Mouse (Mus musculus): ENCODE measurements around the gene Sppl2a.
"Not testable (repeated sequence)": the region's sequence is repeated elsewhere in the genome, so short reads cannot be mapped to it uniquely, and the experiment has no call there.

Gene Sppl2a

GRCm38 (mm10) chr2:126894245-126894644 is 38.8 kb downstream of the Sppl2a start:
- no peak for DNase-seq (ENCODE audit: low spot score)

DNA sequence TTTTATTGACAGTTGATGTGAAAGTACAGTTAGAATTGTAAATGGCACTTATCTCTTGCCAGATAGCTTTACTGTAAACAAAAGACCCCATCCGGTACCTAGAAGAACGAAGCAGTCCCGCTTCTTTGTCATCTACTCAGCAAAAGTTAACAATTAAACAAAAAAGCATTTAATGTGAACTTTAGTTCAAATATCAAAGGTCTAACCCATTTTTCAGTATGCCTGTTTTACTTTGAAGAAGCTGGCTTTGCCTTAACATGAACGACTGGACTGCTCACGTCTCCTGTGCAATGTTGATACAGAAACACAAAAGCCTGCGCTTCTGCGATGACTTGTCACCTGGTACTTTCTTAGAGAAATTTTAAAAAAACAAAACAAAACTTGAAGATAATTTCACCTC is 40.7 kb downstream of the Sppl2a start:
- no peak for DNase-seq (ENCODE audit: low spot score)

DNA sequence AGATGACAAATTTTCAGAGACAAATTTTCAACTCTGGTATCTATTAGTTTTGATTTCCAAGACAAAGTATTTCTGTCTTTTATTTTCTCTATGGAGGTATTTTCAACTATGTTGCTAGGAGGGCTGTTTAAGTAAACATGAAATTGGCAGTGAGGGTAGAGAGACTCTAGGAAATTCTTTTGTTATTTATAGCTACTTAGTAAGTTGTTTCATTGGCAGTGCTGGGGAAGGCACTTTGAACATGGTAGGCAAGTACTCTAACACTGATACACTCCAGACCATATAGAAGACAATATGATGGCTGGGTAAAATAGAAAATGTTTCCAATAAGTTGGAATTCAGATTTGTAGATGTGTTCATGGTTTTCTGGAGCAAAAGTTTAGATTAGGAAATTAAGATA is 41.3 kb downstream of the Sppl2a start:
- no peak for DNase-seq (ENCODE audit: low spot score)

DNA sequence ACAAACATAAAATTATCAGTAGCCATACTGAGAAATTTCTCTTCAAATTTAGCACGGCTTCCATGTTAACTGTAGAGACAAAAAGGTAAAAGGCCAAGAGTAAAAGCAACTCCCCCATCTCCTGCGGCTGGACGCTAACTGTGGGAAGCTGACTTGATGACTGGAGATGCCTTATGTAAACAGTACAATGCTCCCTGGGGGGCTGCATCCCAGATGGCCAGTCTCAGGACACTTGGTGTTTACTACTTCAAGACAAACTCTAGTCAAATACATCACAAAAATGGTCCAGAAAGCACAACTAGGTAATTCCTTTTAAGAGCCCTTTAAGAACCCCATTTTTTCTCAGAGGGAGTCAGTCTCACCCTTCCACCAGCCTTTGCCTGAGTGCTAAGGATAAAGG is 45.9 kb downstream of the Sppl2a start:
- DNase-seq (ENCODE audit: low spot score), result no peak

DNA sequence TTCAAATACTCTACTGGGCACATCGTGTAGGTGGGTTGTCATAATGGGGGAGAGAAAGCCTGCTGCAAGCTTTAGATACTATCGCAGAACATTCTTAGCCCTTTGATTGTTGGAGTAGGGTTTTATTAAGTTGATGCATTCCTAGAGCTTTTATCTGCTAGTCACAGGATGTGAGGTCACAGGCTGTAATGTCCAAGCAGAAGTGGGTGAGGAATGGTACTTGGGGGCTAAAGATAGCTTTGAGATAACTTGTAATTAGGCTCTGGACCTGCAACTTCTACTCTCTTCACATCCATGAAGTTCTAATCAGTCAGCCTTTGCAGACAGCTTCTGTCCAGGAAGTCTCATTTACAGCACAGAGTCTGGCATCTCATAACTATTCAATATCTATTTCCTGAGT is 47.2 kb downstream of the Sppl2a start:
- no peak for DNase-seq (ENCODE audit: low spot score)

- not testable (repeated sequence) for DNase-seq (ENCODE audit: low spot score)
Measured at GRCm38 (mm10) chr2:126882711-126883110, 50.3 kb downstream of the Sppl2a start.

DNA sequence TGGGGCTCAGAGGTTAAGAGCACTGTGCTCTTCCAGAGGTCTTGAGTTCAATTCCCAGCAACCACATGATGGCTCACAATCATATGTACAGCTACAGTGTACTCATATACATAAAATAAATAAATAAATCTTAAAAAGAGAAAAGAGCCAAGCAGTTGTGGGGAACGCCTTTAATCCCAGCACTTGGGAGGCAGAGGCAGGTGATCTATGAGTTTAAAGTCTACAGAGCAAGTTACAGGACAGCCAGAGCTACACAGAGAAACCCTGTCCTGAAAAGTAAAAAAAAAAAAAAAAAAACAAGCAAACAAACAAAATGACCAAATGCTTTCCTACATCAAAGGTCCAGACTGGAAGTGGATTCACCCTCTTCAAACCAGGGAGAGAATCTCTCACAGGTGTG is 55.0 kb downstream of the Sppl2a start:
- DNase-seq (ENCODE audit: low spot score), result no peak

DNA sequence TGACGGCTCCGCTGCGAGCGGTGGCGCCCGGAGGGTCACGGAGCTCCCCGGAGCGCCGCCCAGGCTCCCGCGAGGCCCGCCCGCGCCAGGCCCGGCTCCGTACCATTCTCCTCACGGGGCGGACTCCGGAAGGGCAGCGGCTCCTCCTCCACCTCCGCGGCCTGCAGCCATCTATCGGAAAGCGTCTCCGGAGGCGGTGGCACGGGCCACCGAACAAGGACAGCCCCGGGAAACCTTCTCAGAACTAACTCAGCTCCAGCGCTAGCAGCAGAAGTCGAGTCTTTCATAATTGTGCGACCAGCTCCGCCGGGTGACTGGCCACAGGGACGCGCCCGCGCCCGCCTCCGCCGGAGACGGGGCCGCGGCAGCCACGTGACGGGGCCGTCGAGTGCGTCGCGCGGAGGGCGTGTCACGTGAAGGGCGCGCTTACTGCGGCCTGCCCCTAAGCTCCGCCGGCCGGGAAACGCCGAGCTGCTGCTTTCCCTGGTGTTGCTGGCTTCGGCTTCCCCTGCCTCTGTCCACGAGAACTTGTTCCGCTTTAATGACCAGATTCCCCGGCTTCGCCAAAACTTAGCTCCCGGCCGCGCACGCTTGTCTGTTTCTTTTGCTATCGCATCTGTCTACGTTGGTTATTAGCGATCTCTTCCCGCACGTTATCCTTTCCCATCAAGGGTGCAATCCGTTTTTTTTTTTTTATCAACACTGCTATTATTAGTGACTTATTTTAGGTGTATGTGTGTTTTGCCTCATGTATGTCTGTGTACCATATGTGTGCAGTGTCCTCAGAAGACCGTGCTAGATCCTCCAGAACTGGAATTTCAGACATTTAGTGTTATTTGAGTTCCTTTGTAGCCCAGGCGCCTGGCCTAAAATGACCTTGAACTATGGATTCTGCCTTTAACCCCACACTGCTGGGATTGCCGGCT is 56.9 kb downstream of the Sppl2a start, which contains the start of gene Trpm7:
TSS of gene Trpm7 (minus strand) at position 360 of the 926 bp plus-strand sequence.
- peak; percentile 92 for DNase-seq (ENCODE audit: low spot score)

GRCm38 (mm10) chr2:126875516-126875835 is 57.6 kb downstream of the Sppl2a start:
- peak; percentile 37 for DNase-seq (ENCODE audit: low spot score)

GRCm38 (mm10) chr2:126874809-126875515 is 58.1 kb downstream of the Sppl2a start:
- no peak for DNase-seq (ENCODE audit: low spot score)

GRCm38 (mm10) chr2:126866301-126866700 is 66.7 kb downstream of the Sppl2a start:
- DNase-seq (ENCODE audit: low spot score), result no peak

DNA sequence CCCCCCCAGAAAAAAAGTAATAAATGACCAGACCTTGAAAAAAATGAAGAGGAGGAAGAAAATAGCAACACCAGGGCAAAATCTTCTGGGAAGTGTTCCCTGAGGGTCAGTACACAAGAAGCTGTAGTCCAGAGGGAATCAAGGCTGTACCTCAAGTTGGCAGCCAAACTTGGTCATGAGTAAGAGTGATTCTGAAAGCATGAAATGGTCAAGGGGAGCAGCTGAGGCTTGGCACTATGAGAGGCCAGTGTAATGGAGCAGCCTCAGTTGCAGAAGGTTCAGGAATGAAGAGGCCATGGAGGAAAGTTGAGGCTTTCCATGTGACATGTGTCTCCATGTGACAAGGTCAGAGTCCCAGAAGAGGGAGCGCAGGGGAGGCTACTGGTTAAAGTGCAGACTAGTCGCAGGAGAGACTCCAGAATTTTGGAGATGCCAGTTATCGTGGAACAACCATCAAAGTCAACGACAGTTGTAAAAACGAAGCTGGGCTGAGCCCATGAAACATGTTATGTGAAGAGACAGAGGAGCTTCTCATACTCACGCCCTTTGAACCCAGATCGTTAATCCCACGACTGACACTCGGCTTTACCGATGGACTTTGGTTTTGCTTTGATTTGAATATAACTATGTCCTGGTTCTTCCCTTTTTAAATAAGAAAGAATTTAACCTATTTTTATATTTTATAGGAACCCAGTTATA is 67.4 kb downstream of the Sppl2a start:
- no peak for DNase-seq (ENCODE audit: low spot score)

DNA sequence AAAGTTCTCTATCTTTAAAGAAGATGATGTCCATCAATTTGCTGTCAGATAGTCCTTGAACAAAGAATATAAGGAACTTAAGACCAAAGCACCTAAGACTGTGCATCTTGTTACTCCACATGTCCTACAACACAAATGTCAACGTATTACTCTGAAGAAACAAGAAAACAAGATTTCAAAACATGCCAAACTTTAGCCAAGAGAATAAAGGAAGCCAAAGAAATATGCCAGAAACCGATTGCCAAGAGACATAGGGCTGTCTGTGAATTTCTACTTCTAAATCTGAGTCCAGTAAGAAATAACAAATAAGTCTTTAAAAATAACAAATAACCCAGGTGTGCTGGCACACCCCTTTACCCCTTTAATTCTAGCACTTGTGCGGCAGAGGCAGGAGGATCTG is 68.0 kb downstream of the Sppl2a start:
- DNase-seq (ENCODE audit: low spot score), result no peak

DNA sequence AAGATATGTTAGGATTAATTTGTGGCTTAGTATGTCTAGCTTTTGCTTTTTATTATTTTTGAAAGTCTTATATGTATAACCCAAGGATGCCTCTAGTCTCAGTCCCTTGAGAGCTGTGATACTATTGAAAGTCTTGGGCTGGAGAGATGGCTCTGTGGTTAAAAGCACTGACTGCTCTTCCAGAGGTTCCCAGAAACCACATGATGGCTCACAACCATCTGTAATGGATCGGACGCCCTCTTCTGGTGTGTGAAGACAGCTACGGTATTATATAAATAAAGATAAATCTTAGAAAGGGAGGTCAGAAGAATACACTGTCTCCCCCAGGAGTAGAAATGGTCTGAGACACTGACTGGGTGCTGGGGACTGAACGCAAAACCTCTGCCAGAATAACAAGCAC is 88.3 kb downstream of the Sppl2a start:
- no peak for DNase-seq (ENCODE audit: low spot score)

Measured in layer of hippocampus, adult 11-12 months (tissue).